Mouse (Mus musculus) forebrain, embryonic 16.5 days (tissue): ENCODE measurements around the gene Gna15. TPM values are rescaled to one million over a fixed set of nuclear protein-coding genes. Genes with fewer than 3 reads are reported as not detected.

Experiments
- ATAC-seq: fragments of 200-750 bp; cut with Nextera tagmentation; 2 replicates; pipeline ENCODE4 v1.8.0; 2017; ENCODE audit warnings: mild to moderate bottlenecking, moderate library complexity
- H3K27ac ChIP-seq: fragments of 300-500 bp; sonication (generic); 2 replicates; pipeline ENCODE4 v1.5.1; 2014; ENCODE audit warnings: low read length, control low read depth
- H3K27me3 ChIP-seq: fragments of 300-500 bp; sonication (generic); replicated peaks from 2 replicates; pipeline ENCODE4 v1.6.1; 2014; ENCODE audit warnings: low read length; ENCODE audit not compliant: control insufficient read depth, insufficient read depth
- H3K36me3 ChIP-seq: fragments of 300-500 bp; sonication (generic); 2 replicates; pipeline ENCODE4 v1.6.1; 2014; ENCODE audit not compliant: control insufficient read depth, insufficient read depth
- H3K4me1 ChIP-seq: fragments of 300-500 bp; sonication (generic); replicated peaks from 2 replicates; pipeline ENCODE4 v1.6.1; 2014; ENCODE audit warnings: low read length; ENCODE audit not compliant: control insufficient read depth, insufficient read depth
- H3K4me2 ChIP-seq: fragments of 300-500 bp; sonication (generic); 2 replicates; pipeline ENCODE4 v1.6.1; 2014; ENCODE audit warnings: mild to moderate bottlenecking, low read length, control low read depth
- H3K4me3 ChIP-seq: fragments of 300-500 bp; sonication (generic); replicated peaks from 2 replicates; pipeline ENCODE4 v1.5.1; 2014; ENCODE audit warnings: mild to moderate bottlenecking, low read length, control low read depth
- H3K9ac ChIP-seq: fragments of 300-500 bp; sonication (generic); replicated peaks from 2 replicates; pipeline ENCODE4 v1.6.1; 2014; ENCODE audit warnings: low read depth, low read length, control low read depth
- H3K9me3 ChIP-seq: fragments of 300-500 bp; sonication (generic); 2 replicates; pipeline ENCODE4 v1.6.1; 2016; ENCODE audit warnings: low read length; ENCODE audit not compliant: control insufficient read depth
- WGBS: fragments of 180-500 bp; shearing (Covaris S2); extraction: QIAGEN DNeasy Blood & Tissue Kit; methylation state at CpG from one replicate; pipeline ENCODE4 v1.1.7; 2014; 5-methylcytosine and 5-hydroxymethylcytosine counted together
- polyA plus RNA-seq: library from polyadenylated mRNA; unstranded; fragments of >200 nt; fragmentation: Nextera tagmentation; extraction: Ambion mirVana; gene quantifications from 2 replicates; pipeline ENCODE4 v1.2.1, GENCODE M21; 2015

Gene Gna15
- polyA plus RNA-seq, 1 experiment from 2014 or later: 0.42 TPM

GRCm38 (mm10) chr10:81460951-81461350, 63.1 kb downstream of the Gna15 start:
- no peak overlapping the region for H3K9ac ChIP-seq
- H3K27me3 ChIP-seq: peaks cover 33% of the 10 kb centered on the region
- H3K4me3 ChIP-seq: no peak overlapping the region
- WGBS: 41% methylated on average over 11 of the region's 11 CpGs
- ATAC-seq: no peak
- H3K4me2 ChIP-seq: no peak overlapping the region
- peaks cover 6% of the 10 kb centered on the region; the same call in 1 of the 2 replicates for H3K36me3 ChIP-seq
- no peaks in the 10 kb centered on the region for H3K9me3 ChIP-seq
- peaks cover 9% of the 10 kb centered on the region for H3K4me1 ChIP-seq
- H3K27ac ChIP-seq: no peak overlapping the region

DNA sequence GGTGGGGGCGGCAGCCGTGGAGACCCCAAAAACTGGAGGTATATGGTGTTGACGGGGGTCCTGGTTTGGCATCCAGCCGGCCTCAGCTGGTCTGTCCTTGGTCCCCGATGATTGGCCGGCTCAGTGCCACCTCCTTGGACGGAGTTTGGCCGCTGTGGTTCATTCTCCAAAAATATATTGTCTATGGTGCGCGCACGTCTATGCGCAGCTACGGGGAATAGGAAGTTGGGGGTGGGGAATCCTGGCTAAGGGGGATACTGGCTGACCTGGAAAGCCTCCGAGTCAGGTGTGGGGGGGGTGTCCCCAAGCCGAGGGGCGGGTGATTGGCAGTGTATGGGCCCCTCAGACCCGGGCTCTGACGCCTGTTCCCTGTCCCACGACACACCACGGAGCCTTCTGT, 63.6 kb downstream of the Gna15 start:
- peaks cover 3% of the 10 kb centered on the region; the same call in 1 of the 2 replicates for H3K36me3 ChIP-seq
- H3K9me3 ChIP-seq: no peaks in the 10 kb centered on the region
- H3K4me2 ChIP-seq: no peak overlapping the region
- whole genome bisulfite sequencing: 27% methylated on average over 20 of the region's 20 CpGs
- no peak overlapping the region for H3K4me3 ChIP-seq
- H3K9ac ChIP-seq: no peak overlapping the region
- H3K4me1 ChIP-seq: peaks cover 9% of the 10 kb centered on the region
- H3K27ac ChIP-seq: no peak overlapping the region
- ATAC-seq: no peak
- peaks cover 33% of the 10 kb centered on the region for H3K27me3 ChIP-seq

- Histone ChIP-seq H3K27me3 (peaks cover 36% of the 10 kb centered on the region), H3K4me2 (no peak overlapping the region), H3K9me3 (no peaks in the 10 kb centered on the region), H3K9ac (no peak overlapping the region), H3K27ac (no peak overlapping the region), H3K4me3 (no peak overlapping the region), H3K36me3 (0 out of 2 replicates have a peak, but pooled peaks cover 3% of the 10 kb centered on the region), H3K4me1 (peaks cover 4% of the 10 kb centered on the region)
- WGBS: 65% methylated on average over 21 of the region's 21 CpGs
- no peak for ATAC-seq
These were observed 64.6 kb downstream of the Gna15 start for GRCm38 (mm10) chr10:81459399-81459798.

GRCm38 (mm10) chr10:81458267-81458666, 65.8 kb downstream of the Gna15 start:
- 81% methylated on average over 6 of the region's 6 CpGs for WGBS
- Histone ChIP-seq H3K27me3 (peaks cover 38% of the 10 kb centered on the region), H3K36me3 (0 out of 2 replicates have a peak, but pooled peaks cover 3% of the 10 kb centered on the region), H3K4me3 (no peak overlapping the region), H3K9ac (no peak overlapping the region), H3K4me2 (no peak overlapping the region), H3K4me1 (no peaks in the 10 kb centered on the region), H3K27ac (no peak overlapping the region), H3K9me3 (no peaks in the 10 kb centered on the region)
- no peak for ATAC-seq

DNA sequence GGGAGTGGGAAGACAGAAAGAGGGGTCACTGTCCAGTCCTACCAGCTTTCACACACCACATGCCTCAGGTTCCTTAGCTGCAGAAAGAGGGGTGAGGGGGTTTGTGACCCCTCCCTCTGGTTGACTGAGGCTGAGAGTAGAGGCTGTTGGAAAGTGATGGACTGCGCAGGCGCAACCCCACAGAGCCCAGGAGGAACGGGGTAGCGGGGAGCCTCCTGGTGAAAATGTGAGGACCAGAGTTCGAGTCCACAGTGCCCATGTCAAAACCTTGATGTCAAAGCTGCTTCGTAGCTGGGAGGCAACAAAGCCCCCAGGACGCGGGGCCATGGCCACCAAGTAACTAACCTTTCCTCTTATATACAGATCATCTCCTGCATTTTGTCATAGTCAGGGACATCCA, 66.4 kb downstream of the Gna15 start:
- peaks cover 40% of the 10 kb centered on the region for H3K27me3 ChIP-seq
- H3K9me3 ChIP-seq: no peaks in the 10 kb centered on the region
- no peak overlapping the region for H3K9ac ChIP-seq
- H3K4me3 ChIP-seq: no peak overlapping the region
- H3K4me1 ChIP-seq: no peaks in the 10 kb centered on the region
- H3K36me3 ChIP-seq: 0 out of 2 replicates have a peak, but pooled peaks cover 3% of the 10 kb centered on the region
- 86% methylated on average over 8 of the region's 8 CpGs for WGBS
- no peak for ATAC-seq
- H3K4me2 ChIP-seq: no peak overlapping the region
- no peak overlapping the region for H3K27ac ChIP-seq

- Histone ChIP-seq H3K27ac (no peak overlapping the region), H3K9ac (no peak overlapping the region), H3K4me1 (no peaks in the 10 kb centered on the region), H3K9me3 (no peaks in the 10 kb centered on the region), H3K4me2 (no peak overlapping the region), H3K4me3 (no peak overlapping the region), H3K27me3 (peaks cover 40% of the 10 kb centered on the region), H3K36me3 (no peaks in the 10 kb centered on the region)
- WGBS: 59% methylated on average over 12 of the region's 12 CpGs
- ATAC-seq: no peak
These were observed 67.0 kb downstream of the Gna15 start for GRCm38 (mm10) chr10:81456983-81457563.

- Histone ChIP-seq H3K9ac (no peak within 1 kb of the TSS), H3K4me2 (no peak within 1 kb of the TSS), H3K36me3 (no peaks in the 10 kb centered on the region), H3K9me3 (no peaks in the 10 kb centered on the region), H3K27me3 (peaks cover 44% of the 10 kb centered on the region), H3K27ac (no peak within 1 kb of the TSS), H3K4me3 (no peak within 1 kb of the TSS), H3K4me1 (no peaks in the 10 kb centered on the region)
- no peak for ATAC-seq
- 62% methylated on average over 28 of the region's 28 CpGs for WGBS
These were observed 68.7 kb downstream of the Gna15 start, which contains the start of gene Nfic for GRCm38 (mm10) chr10:81455181-81455895. Nfic (minus strand) TSS chr10:81455635.

- H3K4me2 ChIP-seq: no peak overlapping the region
- WGBS: 76% methylated on average over 2 of the region's 2 CpGs
- peaks cover 46% of the 10 kb centered on the region for H3K27me3 ChIP-seq
- no peak overlapping the region for H3K4me3 ChIP-seq
- no peak overlapping the region for H3K27ac ChIP-seq
- no peak for ATAC-seq
- H3K36me3 ChIP-seq: no peaks in the 10 kb centered on the region
- no peak overlapping the region for H3K9ac ChIP-seq
- no peaks in the 10 kb centered on the region for H3K4me1 ChIP-seq
- H3K9me3 ChIP-seq: no peaks in the 10 kb centered on the region
These were observed 69.9 kb downstream of the Gna15 start for GRCm38 (mm10) chr10:81454106-81454505.

DNA sequence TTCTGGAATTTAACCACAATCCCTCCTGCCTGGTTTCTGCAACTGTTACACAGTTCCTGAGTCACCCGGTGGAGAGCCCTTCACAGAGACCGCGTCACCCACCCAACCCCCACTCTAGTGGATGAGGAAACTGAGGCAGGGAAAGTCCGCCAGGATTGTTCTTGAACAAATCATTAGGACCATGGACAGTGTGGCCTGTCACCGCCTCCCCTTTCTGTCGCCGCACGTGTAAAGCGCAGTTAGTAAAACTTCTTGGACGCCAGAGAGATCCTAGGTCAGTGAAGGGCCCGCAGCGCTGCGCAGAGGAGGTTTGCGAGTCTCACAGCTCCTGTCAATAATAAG, 71.1 kb downstream of the Gna15 start:
- Histone ChIP-seq H3K36me3 (no peaks in the 10 kb centered on the region), H3K27ac (no peak overlapping the region), H3K4me3 (no peak overlapping the region), H3K9me3 (no peaks in the 10 kb centered on the region), H3K4me2 (no peak overlapping the region), H3K9ac (no peak overlapping the region), H3K27me3 (peaks cover 46% of the 10 kb centered on the region), H3K4me1 (no peaks in the 10 kb centered on the region)
- 3% methylated on average over 14 of the region's 14 CpGs for WGBS
- ATAC-seq: no peak
